Mouse (Mus musculus): ENCODE measurements at regions not wholly inside any gene's neighbourhood (a gene's known extent, or its start where the extent isn't known, plus 50 kb on each side); places are given as distances from the start of the nearest gene placed in this dataset.

DNA sequence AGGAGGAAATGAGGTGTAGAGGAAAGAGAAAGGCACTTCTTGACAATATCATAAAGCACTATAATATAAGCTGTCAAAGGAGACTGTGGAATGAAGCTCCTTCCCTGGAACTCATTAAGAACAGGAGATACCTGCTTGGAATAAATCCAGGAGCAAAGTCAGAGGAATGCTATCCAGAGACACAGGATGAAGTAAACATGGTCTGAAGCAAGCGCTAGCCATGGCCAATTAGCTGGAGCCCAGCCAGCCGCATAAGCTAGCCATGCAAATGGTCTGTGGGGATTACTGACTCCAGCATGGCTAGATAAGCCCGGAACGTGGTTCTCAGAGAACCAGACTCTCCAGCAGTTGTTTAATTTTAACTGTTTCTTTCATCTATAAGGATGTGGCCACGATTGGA is 54.9 kb upstream of the Gpc3 start:
- ATAC-seq (ENCODE audit: low FRiP score, low read depth) (peak; percentile 34; the same call in 1 of the 2 replicates), DNase-seq (ENCODE audit: low spot score) (peak; percentile 42)
- 40% methylated on average over 5 of the region's 5 CpGs for WGBS

DNA sequence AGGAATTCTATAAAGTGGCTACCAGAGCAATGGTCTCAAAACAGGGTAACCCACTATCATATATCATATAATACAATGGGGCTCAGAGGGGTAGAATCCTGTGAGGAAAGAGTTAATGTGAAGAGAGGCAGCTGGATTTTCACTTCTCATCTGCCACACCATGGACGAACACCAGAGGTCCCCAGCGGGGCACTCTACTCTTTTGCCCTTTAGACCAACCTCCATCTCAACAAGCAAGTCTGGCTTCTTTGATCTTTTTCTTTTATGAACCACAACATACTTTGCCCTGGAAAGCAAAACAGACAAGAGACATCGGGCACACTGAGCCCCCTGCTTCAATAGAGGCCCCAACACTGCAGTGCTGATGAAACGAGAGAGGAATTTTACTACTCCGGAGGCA is 65.3 kb upstream of the Gpc3 start:
- H3K36me3 ChIP-seq (ENCODE audit: control insufficient read depth, insufficient read depth, low read length) = no peaks in the 10 kb centered on the region
- no peaks in the 10 kb centered on the region for H3K9me3 ChIP-seq (ENCODE audit: control insufficient read depth, low read length)
- no peak overlapping the region for H3K4me3 ChIP-seq (replicated peaks; ENCODE audit: low read length)
- WGBS = 16% methylated on average over 5 of the region's 5 CpGs
- no peak overlapping the region for H3K4me2 ChIP-seq (replicated peaks; ENCODE audit: low read depth, low read length, severe bottlenecking)
- H3K27me3 ChIP-seq (ENCODE audit: control insufficient read depth, insufficient read depth, low read length) = no peaks in the 10 kb centered on the region
- ATAC-seq (ENCODE audit: low FRiP score, low read depth) (no peak; the same call in 1 of the 2 replicates), DNase-seq (ENCODE audit: low spot score) (peak; percentile 22)
- no peak for TF ChIP-seq POLR2A (IDR thresholded peaks at IDR 0.05; ENCODE audit: borderline replicate concordance, extremely low read depth, insufficient read depth, insufficient read length)
- no peak overlapping the region for H3K27ac ChIP-seq (replicated peaks; ENCODE audit: low read depth, low read length)
- H3K4me1 ChIP-seq (ENCODE audit: control insufficient read depth, insufficient read depth, low read length) = no peaks in the 10 kb centered on the region
- no peak overlapping the region for H3K9ac ChIP-seq (ENCODE audit: low read depth, low read length, severe bottlenecking)

More for the DNA sequence above, 54.9 kb upstream of the Gpc3 start:
- TF ChIP-seq POLR2A (IDR thresholded peaks at IDR 0.05; ENCODE audit: borderline replicate concordance, extremely low read depth, insufficient read depth, insufficient read length) = no peak
- Histone ChIP-seq H3K27me3 (ENCODE audit: control insufficient read depth, insufficient read depth, low read length) (no peaks in the 10 kb centered on the region), H3K4me2 (replicated peaks; ENCODE audit: low read depth, low read length, severe bottlenecking) (no peak overlapping the region), H3K4me1 (ENCODE audit: control insufficient read depth, insufficient read depth, low read length) (no peaks in the 10 kb centered on the region), H3K9me3 (ENCODE audit: control insufficient read depth, low read length) (no peaks in the 10 kb centered on the region), H3K4me3 (replicated peaks; ENCODE audit: low read length) (no peak overlapping the region), H3K9ac (ENCODE audit: low read depth, low read length, severe bottlenecking) (no peak overlapping the region), H3K36me3 (ENCODE audit: control insufficient read depth, insufficient read depth, low read length) (no peaks in the 10 kb centered on the region), H3K27ac (replicated peaks; ENCODE audit: low read depth, low read length) (no peak overlapping the region)

DNA sequence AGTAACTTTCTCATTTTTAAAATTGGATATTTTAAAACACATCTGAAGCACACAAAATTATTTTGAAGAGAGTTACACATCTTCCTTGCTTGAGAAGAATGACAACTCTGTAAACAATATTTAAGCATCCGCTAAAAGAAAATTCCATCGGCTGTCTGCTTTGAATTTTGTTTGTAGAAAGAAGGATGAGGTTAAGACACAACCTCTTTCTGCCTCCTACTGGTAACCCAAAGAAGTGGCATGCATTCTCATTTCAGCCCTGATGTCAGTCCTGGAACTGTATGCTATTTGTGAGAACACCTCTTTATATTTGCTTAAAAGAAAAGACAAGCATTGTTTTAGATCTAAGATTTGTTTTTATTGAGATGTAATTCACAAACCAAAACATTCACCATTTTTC is 80.6 kb upstream of the Gpc3 start:
- Histone ChIP-seq H3K4me2 (replicated peaks; ENCODE audit: low read depth, low read length, severe bottlenecking) (no peak overlapping the region), H3K9me3 (ENCODE audit: control insufficient read depth, low read length) (no peaks in the 10 kb centered on the region), H3K27ac (replicated peaks; ENCODE audit: low read depth, low read length) (no peak overlapping the region), H3K27me3 (ENCODE audit: control insufficient read depth, insufficient read depth, low read length) (no peaks in the 10 kb centered on the region), H3K36me3 (ENCODE audit: control insufficient read depth, insufficient read depth, low read length) (no peaks in the 10 kb centered on the region), H3K4me1 (ENCODE audit: control insufficient read depth, insufficient read depth, low read length) (no peaks in the 10 kb centered on the region), H3K9ac (ENCODE audit: low read depth, low read length, severe bottlenecking) (no peak overlapping the region), H3K4me3 (replicated peaks; ENCODE audit: low read length) (no peak overlapping the region)
- ATAC-seq (ENCODE audit: low FRiP score, low read depth) = no peak
- peak; percentile 52 for DNase-seq (ENCODE audit: low spot score)
- 37% methylated on average over 2 of the region's 2 CpGs for WGBS
- TF ChIP-seq POLR2A (IDR thresholded peaks at IDR 0.05; ENCODE audit: borderline replicate concordance, extremely low read depth, insufficient read depth, insufficient read length) = no peak

DNA sequence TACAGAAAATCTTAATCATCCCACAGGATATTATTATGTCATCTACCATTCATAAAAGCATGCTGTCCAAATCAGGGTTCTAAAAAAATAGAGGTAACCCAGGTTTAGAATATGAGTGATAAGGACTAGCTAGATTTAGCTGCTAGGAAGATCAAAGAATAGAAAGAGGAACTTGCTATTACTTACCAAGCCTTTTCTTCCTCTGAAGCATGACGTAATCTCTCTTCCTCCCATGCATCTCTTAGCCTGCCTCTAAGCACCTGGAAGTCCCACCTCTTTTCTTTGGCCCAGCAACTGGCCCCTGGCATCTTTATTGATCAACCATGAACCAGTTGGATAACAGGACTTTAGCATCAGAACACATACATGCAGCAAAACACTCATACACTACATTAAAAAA is 85.9 kb upstream of the Gpc3 start:
- Histone ChIP-seq H3K27ac (replicated peaks; ENCODE audit: low read depth, low read length) (no peak overlapping the region), H3K9me3 (ENCODE audit: control insufficient read depth, low read length) (no peaks in the 10 kb centered on the region), H3K4me1 (ENCODE audit: control insufficient read depth, insufficient read depth, low read length) (no peaks in the 10 kb centered on the region), H3K36me3 (ENCODE audit: control insufficient read depth, insufficient read depth, low read length) (no peaks in the 10 kb centered on the region), H3K27me3 (ENCODE audit: control insufficient read depth, insufficient read depth, low read length) (no peaks in the 10 kb centered on the region), H3K9ac (ENCODE audit: low read depth, low read length, severe bottlenecking) (no peak overlapping the region), H3K4me2 (replicated peaks; ENCODE audit: low read depth, low read length, severe bottlenecking) (no peak overlapping the region), H3K4me3 (replicated peaks; ENCODE audit: low read length) (no peak overlapping the region)
- 78% methylated on average over 1 of the region's 1 CpGs for WGBS
- no peak for DNase-seq (ENCODE audit: low spot score)
- ATAC-seq (ENCODE audit: low FRiP score, low read depth) = no peak
- TF ChIP-seq POLR2A (IDR thresholded peaks at IDR 0.05; ENCODE audit: borderline replicate concordance, extremely low read depth, insufficient read depth, insufficient read length) = no peak

DNA sequence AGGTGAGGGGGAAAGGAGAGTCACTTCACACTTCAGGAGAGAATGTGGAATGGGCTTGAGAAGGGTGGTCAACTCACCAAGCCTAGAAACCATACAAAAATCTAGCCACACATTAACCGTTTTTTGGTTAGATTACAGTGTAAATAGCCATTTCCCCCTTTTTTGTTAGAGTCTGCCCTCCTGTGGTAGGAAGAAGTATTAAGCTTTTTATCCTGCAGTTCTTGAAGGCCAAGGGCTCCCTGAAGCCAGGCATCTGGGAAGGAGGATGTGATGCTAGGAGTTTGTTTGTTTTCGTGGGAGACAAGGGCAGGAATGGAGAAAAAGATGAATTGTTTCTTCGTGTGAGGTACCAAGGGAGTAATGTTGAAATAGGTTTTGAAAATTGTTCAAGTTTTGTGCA is 73.5 kb upstream of the Ccdc160 start:
- no peak for TF ChIP-seq POLR2A (IDR thresholded peaks at IDR 0.05; ENCODE audit: borderline replicate concordance, extremely low read depth, insufficient read depth, insufficient read length)
- no peaks in the 10 kb centered on the region for H3K27me3 ChIP-seq (ENCODE audit: control insufficient read depth, insufficient read depth, low read length)
- ATAC-seq (ENCODE audit: low FRiP score, low read depth) = no peak
- peak; percentile 12 for DNase-seq (ENCODE audit: low spot score)
- H3K4me1 ChIP-seq (ENCODE audit: control insufficient read depth, insufficient read depth, low read length) = no peaks in the 10 kb centered on the region
- H3K9me3 ChIP-seq (ENCODE audit: control insufficient read depth, low read length) = no peaks in the 10 kb centered on the region
- no peak overlapping the region for H3K4me2 ChIP-seq (replicated peaks; ENCODE audit: low read depth, low read length, severe bottlenecking)
- no peaks in the 10 kb centered on the region for H3K36me3 ChIP-seq (ENCODE audit: control insufficient read depth, insufficient read depth, low read length)
- WGBS = 26% methylated on average over 3 of the region's 3 CpGs
- no peak overlapping the region for H3K4me3 ChIP-seq (replicated peaks; ENCODE audit: low read length)
- H3K9ac ChIP-seq (ENCODE audit: low read depth, low read length, severe bottlenecking) = no peak overlapping the region
- no peak overlapping the region for H3K27ac ChIP-seq (replicated peaks; ENCODE audit: low read depth, low read length)

DNA sequence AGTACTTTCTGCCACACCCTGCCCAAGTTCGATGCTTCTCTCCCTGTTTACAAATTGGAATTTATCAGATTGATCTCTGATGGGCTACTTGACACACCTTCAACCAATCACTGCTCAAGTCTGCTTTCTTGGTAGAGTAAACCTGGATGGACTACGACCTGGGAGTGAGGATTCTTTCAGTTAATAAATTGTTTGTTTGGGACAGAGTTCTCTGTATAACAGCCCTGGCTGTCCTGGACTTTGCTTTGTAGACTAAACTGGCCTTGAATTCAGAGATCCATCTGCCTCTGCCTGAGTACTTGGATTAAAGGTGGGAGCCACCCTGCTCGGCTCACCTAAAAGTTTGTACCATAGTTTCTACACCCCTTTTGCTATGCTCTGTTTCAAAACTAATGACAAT is 52.9 kb upstream of the Ccdc160 start:
- no peak overlapping the region for H3K4me2 ChIP-seq (replicated peaks; ENCODE audit: low read depth, low read length, severe bottlenecking)
- no peak overlapping the region for H3K27ac ChIP-seq (replicated peaks; ENCODE audit: low read depth, low read length)
- no peaks in the 10 kb centered on the region for H3K27me3 ChIP-seq (ENCODE audit: control insufficient read depth, insufficient read depth, low read length)
- DNase-seq (ENCODE audit: low spot score) (no peak), ATAC-seq (ENCODE audit: low FRiP score, low read depth) (no peak)
- WGBS = 70% methylated on average over 3 of the region's 3 CpGs
- TF ChIP-seq POLR2A (IDR thresholded peaks at IDR 0.05; ENCODE audit: borderline replicate concordance, extremely low read depth, insufficient read depth, insufficient read length) = no peak
- H3K4me3 ChIP-seq (replicated peaks; ENCODE audit: low read length) = no peak overlapping the region
- H3K9me3 ChIP-seq (ENCODE audit: control insufficient read depth, low read length) = no peaks in the 10 kb centered on the region
- no peaks in the 10 kb centered on the region for H3K4me1 ChIP-seq (ENCODE audit: control insufficient read depth, insufficient read depth, low read length)
- H3K9ac ChIP-seq (ENCODE audit: low read depth, low read length, severe bottlenecking) = no peak overlapping the region
- no peaks in the 10 kb centered on the region for H3K36me3 ChIP-seq (ENCODE audit: control insufficient read depth, insufficient read depth, low read length)
